Mouse (Mus musculus) G1E (cell line): Measurements from ENCODE around the gene Fgfr2.

ENCODE experiments used
- CTCF ChIP-seq: IDR thresholded peaks from 2 replicates; pipeline ENCODE4 v1.5.1; 2012; ENCODE audit warnings: low read depth, low read length, inconsistent platforms, mixed read lengths
- GATA1 ChIP-seq: IDR thresholded peaks from 2 replicates; pipeline ENCODE4 v1.6.1; 2012; ENCODE audit warnings: borderline replicate concordance, low read length, inconsistent platforms, mixed read lengths

- TF ChIP-seq CTCF (no peak), GATA1 (no peak)
Measured at GRCm38 (mm10) chr7:131747152-131748010, 1375.8 kb downstream of the Fgfr2 start.
